Mouse (Mus musculus) stomach, postnatal 0 days (tissue): Measurements from ENCODE around the gene Ugt1a10. TPM values are rescaled to one million over a fixed set of nuclear protein-coding genes. Genes with fewer than 3 reads are reported as not detected.
"Not testable (repeated sequence)": the region's sequence is repeated elsewhere in the genome, so short reads cannot be mapped to it uniquely, and the experiment has no call there.

ENCODE experiments used
- ATAC-seq: fragments of 200-750 bp; cut with Nextera tagmentation; 2 replicates; pipeline ENCODE4 v1.8.0; 2017; ENCODE audit not compliant: low FRiP score, low TSS enrichment
- DNase-seq: peaks from one replicate; pipeline ENCODE4 v3.0.0-alpha.2; 2016; ENCODE audit warnings: low spot score
- H3K27ac ChIP-seq: fragments of 300-500 bp; sonication (generic); replicated peaks from 2 replicates; pipeline ENCODE4 v1.5.1; 2014; ENCODE audit warnings: mild to moderate bottlenecking, control low read depth
- H3K27me3 ChIP-seq: fragments of 300-500 bp; sonication (generic); 2 replicates; pipeline ENCODE4 v1.6.1; 2014; ENCODE audit warnings: low read length; ENCODE audit not compliant: control insufficient read depth, insufficient read depth
- H3K36me3 ChIP-seq: fragments of 300-500 bp; sonication (generic); 2 replicates; pipeline ENCODE4 v1.6.1; 2014; ENCODE audit warnings: low read length, mixed read lengths; ENCODE audit not compliant: control insufficient read depth, insufficient read depth
- H3K4me1 ChIP-seq: fragments of 300-500 bp; sonication (generic); replicated peaks from 2 replicates; pipeline ENCODE4 v1.6.1; 2014; ENCODE audit warnings: antibody characterized with exemption; ENCODE audit not compliant: control insufficient read depth, insufficient read depth
- H3K4me2 ChIP-seq: fragments of 300-500 bp; sonication (generic); replicated peaks from 2 replicates; pipeline ENCODE4 v1.6.1; 2014; ENCODE audit warnings: low read depth, mild to moderate bottlenecking, control low read depth, moderate library complexity
- H3K4me3 ChIP-seq: fragments of 300-500 bp; sonication (generic); 2 replicates; pipeline ENCODE4 v1.5.1; 2014; ENCODE audit warnings: low read depth, low read length, control low read depth
- H3K9ac ChIP-seq: fragments of 300-500 bp; sonication (generic); 2 replicates; pipeline ENCODE4 v1.6.1; 2014; ENCODE audit warnings: mild to moderate bottlenecking, low read length, control low read depth, mixed read lengths
- H3K9me3 ChIP-seq: fragments of 300-500 bp; sonication (generic); 2 replicates; pipeline ENCODE4 v1.6.1; 2016; ENCODE audit warnings: low read length; ENCODE audit not compliant: control insufficient read depth
- CTCF ChIP-seq: IDR thresholded peaks from 2 replicates; pipeline ENCODE4 v1.5.1; 2016; ENCODE audit warnings: antibody characterized with exemption, low read depth, mild to moderate bottlenecking, moderate library complexity
- EP300 ChIP-seq: optimal IDR thresholded peaks from 2 replicates; pipeline ENCODE3; 2016; ENCODE audit warnings: antibody characterized with exemption
- WGBS: fragments of 180-500 bp; shearing (Covaris S2); extraction: QIAGEN DNeasy Blood & Tissue Kit; methylation state at CpG from one replicate; pipeline ENCODE4 v1.1.7; 2014; 5-methylcytosine and 5-hydroxymethylcytosine counted together
- polyA plus RNA-seq: library from polyadenylated mRNA; unstranded; fragments of >200 nt; fragmentation: Nextera tagmentation; extraction: Ambion mirVana; gene quantifications from 2 replicates; pipeline ENCODE4 v1.2.1, GENCODE M21; 2015

Ugt1a10 gene
- polyA plus RNA-seq, 1 experiment from 2014 or later, result not detected

DNA sequence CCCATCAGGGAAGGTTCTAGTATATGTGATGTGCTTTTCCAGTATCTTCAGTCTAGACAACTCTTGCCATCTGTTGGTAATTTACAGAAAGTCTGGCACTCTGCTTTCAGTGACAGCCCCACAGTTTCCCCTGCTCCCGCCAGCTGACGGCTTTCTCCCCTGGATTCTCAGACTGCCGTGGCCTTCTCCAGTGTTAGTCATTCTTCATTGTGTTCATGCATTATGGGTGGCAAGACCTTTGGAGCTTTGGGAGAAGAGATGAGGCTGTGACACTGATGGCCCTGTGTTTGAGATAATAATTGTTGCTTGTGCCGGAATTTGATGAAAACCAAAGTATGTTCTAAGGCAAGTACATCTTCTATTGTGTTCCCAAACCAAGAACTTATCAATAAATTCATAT is 163.4 kb downstream of the Ugt1a10 start:
- DNase-seq (no peak), ATAC-seq (no peak)
- TF ChIP-seq CTCF (no peak), EP300 (no peak)
- peaks cover 22% of the 10 kb centered on the region for H3K9me3 ChIP-seq
- H3K36me3 ChIP-seq, result no peaks in the 10 kb centered on the region
- H3K9ac ChIP-seq, result no peak overlapping the region
- WGBS, result 51% methylated on average over 4 of the region's 4 CpGs
- H3K27ac ChIP-seq, result no peak overlapping the region
- no peaks in the 10 kb centered on the region for H3K4me1 ChIP-seq
- no peak overlapping the region for H3K4me2 ChIP-seq
- H3K4me3 ChIP-seq, result no peak overlapping the region
- no peaks in the 10 kb centered on the region for H3K27me3 ChIP-seq

DNA sequence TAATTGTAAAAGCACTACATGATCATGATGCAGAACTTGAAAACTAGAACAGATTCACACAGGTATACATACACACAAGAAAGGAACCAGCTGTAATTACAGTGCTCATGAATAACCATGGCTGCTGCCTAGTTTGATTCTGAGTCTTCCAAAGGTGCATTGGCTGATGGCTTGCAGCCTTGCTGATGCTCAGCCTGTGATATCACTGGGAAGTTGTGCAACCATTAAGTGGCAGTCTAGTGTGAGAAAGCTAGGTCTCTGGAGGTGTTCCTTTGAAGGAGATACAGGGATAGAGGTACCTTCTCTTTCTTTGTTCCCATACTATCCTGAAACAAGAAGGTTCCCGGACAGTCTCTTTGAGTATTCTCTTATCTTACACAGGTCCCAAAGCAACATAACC is 163.9 kb downstream of the Ugt1a10 start:
- H3K36me3 ChIP-seq, result no peaks in the 10 kb centered on the region
- H3K27me3 ChIP-seq, result no peaks in the 10 kb centered on the region
- no peak overlapping the region for H3K9ac ChIP-seq
- ATAC-seq (no peak), DNase-seq (no peak)
- peaks cover 18% of the 10 kb centered on the region for H3K9me3 ChIP-seq
- no peak overlapping the region for H3K4me2 ChIP-seq
- 11% methylated on average over 1 of the region's 1 CpGs for WGBS
- H3K4me3 ChIP-seq, result no peak overlapping the region
- no peak overlapping the region for H3K27ac ChIP-seq
- H3K4me1 ChIP-seq, result no peaks in the 10 kb centered on the region
- TF ChIP-seq CTCF (no peak), EP300 (no peak)

DNA sequence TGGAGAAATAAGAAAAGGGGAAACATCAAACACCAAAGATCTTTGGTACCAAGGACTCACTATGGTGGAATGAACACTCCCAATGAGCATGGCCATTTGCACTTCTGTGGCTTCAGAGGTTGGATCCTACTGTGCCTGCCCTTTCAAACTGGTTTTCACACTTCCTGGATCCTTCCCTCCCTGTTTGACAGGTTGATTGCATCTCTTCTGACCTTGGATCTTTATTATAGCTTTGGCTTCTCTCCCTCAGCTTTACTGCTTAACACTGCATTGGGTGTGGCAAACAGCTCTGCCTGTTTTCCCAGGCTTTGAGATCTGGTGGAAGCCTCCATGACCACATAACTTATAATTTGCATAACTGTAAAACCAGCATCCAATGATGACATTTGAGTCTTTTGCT is 165.1 kb downstream of the Ugt1a10 start:
- no peaks in the 10 kb centered on the region for H3K27me3 ChIP-seq
- H3K4me1 ChIP-seq, result no peaks in the 10 kb centered on the region
- no peaks in the 10 kb centered on the region for H3K36me3 ChIP-seq
- no peak overlapping the region for H3K4me2 ChIP-seq
- H3K9ac ChIP-seq, result no peak overlapping the region
- no peak overlapping the region for H3K4me3 ChIP-seq
- H3K27ac ChIP-seq, result no peak overlapping the region
- ATAC-seq, result no peak
- peaks cover 13% of the 10 kb centered on the region for H3K9me3 ChIP-seq
- TF ChIP-seq CTCF (no peak), EP300 (no peak)
- DNase-seq, result peak; percentile 22

DNA sequence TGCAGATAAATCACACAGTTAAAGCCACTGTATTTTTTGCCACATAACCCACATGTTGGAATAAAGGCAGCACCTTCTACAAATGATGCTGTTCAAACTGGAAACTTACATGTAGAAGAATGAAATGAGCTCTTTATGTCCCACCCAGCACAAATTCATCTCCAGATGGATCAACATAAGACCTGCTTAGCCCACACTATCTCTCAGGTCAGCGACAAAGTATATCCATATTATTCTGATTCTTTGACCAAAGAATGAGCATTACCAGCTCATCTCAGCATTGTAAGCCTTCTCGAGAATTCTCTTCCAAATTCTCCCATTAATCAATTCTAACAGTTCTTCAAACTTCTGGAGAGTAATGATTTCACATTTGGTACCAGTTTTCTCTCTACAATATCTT is 167.0 kb downstream of the Ugt1a10 start:
- Histone ChIP-seq H3K4me3 (no peak overlapping the region), H3K4me2 (no peak overlapping the region), H3K27me3 (no peaks in the 10 kb centered on the region), H3K4me1 (no peaks in the 10 kb centered on the region), H3K9me3 (peaks cover 12% of the 10 kb centered on the region), H3K36me3 (no peaks in the 10 kb centered on the region), H3K27ac (no peak overlapping the region), H3K9ac (no peak overlapping the region)
- DNase-seq, result peak; percentile 10
- TF ChIP-seq EP300, result no peak
- TF ChIP-seq CTCF, result no peak
- WGBS, result 42% methylated on average over 2 of the region's 2 CpGs
- no peak for ATAC-seq

DNA sequence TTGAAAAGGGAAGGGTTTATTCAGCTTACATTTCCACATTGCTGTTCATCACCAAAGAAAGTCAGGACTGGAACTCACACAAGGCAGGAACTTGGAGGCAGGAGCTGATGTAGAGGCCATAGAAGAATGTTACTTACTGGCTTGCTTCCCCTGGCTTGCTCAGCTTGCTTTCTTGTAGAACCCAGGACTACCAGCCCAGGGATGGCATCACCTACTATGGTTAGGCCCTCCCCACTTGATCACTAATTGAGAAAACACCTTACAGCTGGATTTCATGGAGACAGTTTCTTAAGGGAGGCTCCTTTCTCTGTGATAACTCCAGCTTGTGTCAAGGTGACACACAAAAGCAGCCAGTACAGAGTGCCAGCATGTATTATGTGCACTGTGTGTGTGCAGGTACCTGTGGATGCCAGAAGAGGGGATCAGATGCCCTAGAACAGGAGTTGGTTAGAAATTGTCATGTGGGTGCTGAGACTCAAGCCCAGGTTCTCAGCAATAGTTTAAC is 167.9 kb downstream of the Ugt1a10 start:
- ATAC-seq, H3K4me1 ChIP-seq, H3K36me3 ChIP-seq, H3K27me3 ChIP-seq, H3K4me3 ChIP-seq, H3K27ac ChIP-seq, H3K4me2 ChIP-seq, H3K9ac ChIP-seq, DNase-seq: not testable (repeated sequence)
- H3K9me3 ChIP-seq, result peaks cover 14% of the 10 kb centered on the region

DNA sequence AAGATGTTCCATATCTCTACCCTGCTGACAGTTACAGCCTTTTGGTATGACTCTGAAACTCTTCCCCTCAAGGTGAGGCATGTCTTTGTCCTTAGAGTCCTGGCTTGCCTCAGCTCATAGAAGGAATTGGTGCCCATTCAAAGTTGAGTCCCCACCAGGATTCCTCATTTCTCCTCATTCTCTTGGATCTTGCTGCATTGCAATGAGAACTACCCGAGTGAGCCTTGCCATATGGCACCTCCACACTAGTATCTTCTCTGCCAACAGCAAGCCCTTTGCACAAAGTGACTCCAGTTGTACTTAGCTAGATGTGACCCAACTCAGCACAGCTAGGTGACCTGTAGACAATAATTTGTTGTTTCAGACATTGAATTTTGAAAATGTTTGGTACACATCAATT is 168.4 kb downstream of the Ugt1a10 start:
- WGBS, result 52% methylated on average over 1 of the region's 1 CpGs
- DNase-seq (peak; percentile 28), ATAC-seq (no peak)
- no peak overlapping the region for H3K4me2 ChIP-seq
- H3K4me3 ChIP-seq, result no peak overlapping the region
- H3K27me3 ChIP-seq, result no peaks in the 10 kb centered on the region
- H3K27ac ChIP-seq, result no peak overlapping the region
- H3K9me3 ChIP-seq, result peaks cover 14% of the 10 kb centered on the region
- no peaks in the 10 kb centered on the region for H3K36me3 ChIP-seq
- no peak for TF ChIP-seq CTCF
- H3K9ac ChIP-seq, result no peak overlapping the region
- H3K4me1 ChIP-seq, result no peaks in the 10 kb centered on the region
